Mouse (Mus musculus) cerebellum, postnatal 14 days (tissue): ENCODE data around the gene Zfp354c.

Experiments
- DNase-seq, 2 experiments: peaks; one replicate each; pipeline ENCODE4 v3.0.0; 2021; ENCODE audit warnings: mixed read lengths in 2 of 2

The Zfp354c gene

GRCm38 (mm10) chr11:50827010-50827953 is at the start of gene Zfp354c:
Zfp354c (minus strand) TSS chr11:50827724.
- peak; percentile 89 to 92 for DNase-seq

- peak in 1 of 2 experiments; percentile 17 for DNase-seq
Measured at GRCm38 (mm10) chr11:50850989-50851601, 23.6 kb upstream of the Zfp354c start.

GRCm38 (mm10) chr11:50850177-50850735 is 22.7 kb upstream of the Zfp354c start, which contains the start of gene Grm6:
Grm6 (plus strand) TSS chr11:50850685.
- no peak for DNase-seq

- DNase-seq = no peak
Measured at GRCm38 (mm10) chr11:50849310-50849709, 21.8 kb upstream of the Zfp354c start.

- no peak for DNase-seq
Measured at GRCm38 (mm10) chr11:50848520-50849137, 21.1 kb upstream of the Zfp354c start.

- DNase-seq = peak; percentile 24 to 36
Measured at GRCm38 (mm10) chr11:50847047-50847446, 19.5 kb upstream of the Zfp354c start.

GRCm38 (mm10) chr11:50845951-50846350 is 18.4 kb upstream of the Zfp354c start:
- DNase-seq = no peak

- peak; percentile 97 to 99 for DNase-seq
Measured at GRCm38 (mm10) chr11:50841023-50841735, 13.7 kb upstream of the Zfp354c start, which contains the start of gene Zfp879. Zfp879 (minus strand) TSS chr11:50841552.

GRCm38 (mm10) chr11:50835727-50836126 is 8.2 kb upstream of the Zfp354c start:
- no peak for DNase-seq

- no peak for DNase-seq
Measured at GRCm38 (mm10) chr11:50826214-50826613, 1.3 kb downstream of the Zfp354c start.

- no peak for DNase-seq
Measured at GRCm38 (mm10) chr11:50814233-50814632, 13.3 kb downstream of the Zfp354c start.

- DNase-seq = no peak
Measured at GRCm38 (mm10) chr11:50798836-50799235, 28.7 kb downstream of the Zfp354c start.

- DNase-seq = no peak
Measured at GRCm38 (mm10) chr11:50797674-50798073, 29.9 kb downstream of the Zfp354c start.

- DNase-seq = no peak
Measured at GRCm38 (mm10) chr11:50771006-50771405, 56.5 kb downstream of the Zfp354c start.

GRCm38 (mm10) chr11:50768995-50769749 is 58.4 kb downstream of the Zfp354c start:
- peak; percentile 94 to 96 for DNase-seq

GRCm38 (mm10) chr11:50767039-50767438 is 60.5 kb downstream of the Zfp354c start:
- DNase-seq = peak; percentile 71 to 81

GRCm38 (mm10) chr11:50766461-50766860 is 61.1 kb downstream of the Zfp354c start:
- DNase-seq = no peak
